Mouse (Mus musculus) brown adipose tissue, adult 24 weeks (tissue): ENCODE measurements at regions not wholly inside any gene's neighbourhood (a gene's known extent, or its start where the extent isn't known, plus 50 kb on each side); places are given as distances from the start of the nearest gene placed in this dataset.

Experiments used
- H3K27ac ChIP-seq: fragments of 200-500 bp; replicated peaks from 2 replicates; pipeline ENCODE4 v1.5.1; 2012; ENCODE audit warnings: low read depth, mild to moderate bottlenecking, low read length
- H3K4me1 ChIP-seq: fragments of 200-500 bp; 2 replicates; pipeline ENCODE4 v1.6.1; 2012; ENCODE audit warnings: low read length, mixed read lengths; ENCODE audit not compliant: control insufficient read depth, insufficient read depth, insufficient read length
- H3K4me3 ChIP-seq: fragments of 200-500 bp; 2 replicates; pipeline ENCODE4 v1.5.1; 2012; ENCODE audit warnings: low read depth, mild to moderate bottlenecking, low read length, moderate library complexity; ENCODE audit not compliant: insufficient read depth

DNA sequence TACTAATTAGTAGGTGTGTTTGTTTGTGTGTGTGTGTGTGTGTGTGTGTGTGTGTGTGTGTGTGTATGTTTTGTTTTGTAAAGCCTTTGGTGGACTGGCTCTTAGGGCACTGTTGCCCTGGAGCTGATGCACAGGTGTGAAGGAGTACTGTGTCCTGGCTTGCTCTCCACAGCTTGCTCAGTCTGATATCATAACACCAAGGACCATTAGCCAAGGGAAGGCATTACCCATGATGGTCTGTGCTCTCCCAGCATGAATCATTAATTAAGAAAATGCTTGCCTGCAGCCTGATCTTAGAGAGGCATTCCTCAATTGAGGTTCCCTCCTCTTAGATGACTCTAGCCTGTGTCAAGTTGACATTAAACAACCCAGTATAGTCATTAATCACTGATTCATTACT is 54.7 kb downstream of the Spry2 start:
- no peaks in the 10 kb centered on the region for H3K4me1 ChIP-seq
- no peak overlapping the region for H3K4me3 ChIP-seq
- no peak overlapping the region for H3K27ac ChIP-seq

DNA sequence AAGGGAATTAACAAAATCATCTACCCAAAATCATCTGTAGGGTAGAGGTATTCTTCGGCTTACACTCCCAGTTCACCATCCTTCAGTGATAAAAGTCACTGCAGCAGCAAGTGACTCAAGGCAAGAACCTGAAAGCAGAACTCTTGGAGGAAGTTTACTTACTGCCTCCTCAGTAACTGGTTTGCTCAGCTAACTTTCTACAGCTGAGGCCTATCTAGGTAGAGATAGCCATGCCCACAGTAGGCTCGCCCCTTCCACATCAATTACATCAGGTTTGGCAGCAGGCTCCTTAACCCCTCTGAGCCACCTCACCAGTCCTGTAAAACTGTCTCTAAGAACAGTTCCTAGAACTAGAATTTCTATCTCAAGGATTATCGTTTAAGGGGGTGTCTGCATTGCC is 59.1 kb downstream of the Spry2 start:
- no peaks in the 10 kb centered on the region for H3K4me1 ChIP-seq
- no peak overlapping the region for H3K27ac ChIP-seq
- no peak overlapping the region for H3K4me3 ChIP-seq

DNA sequence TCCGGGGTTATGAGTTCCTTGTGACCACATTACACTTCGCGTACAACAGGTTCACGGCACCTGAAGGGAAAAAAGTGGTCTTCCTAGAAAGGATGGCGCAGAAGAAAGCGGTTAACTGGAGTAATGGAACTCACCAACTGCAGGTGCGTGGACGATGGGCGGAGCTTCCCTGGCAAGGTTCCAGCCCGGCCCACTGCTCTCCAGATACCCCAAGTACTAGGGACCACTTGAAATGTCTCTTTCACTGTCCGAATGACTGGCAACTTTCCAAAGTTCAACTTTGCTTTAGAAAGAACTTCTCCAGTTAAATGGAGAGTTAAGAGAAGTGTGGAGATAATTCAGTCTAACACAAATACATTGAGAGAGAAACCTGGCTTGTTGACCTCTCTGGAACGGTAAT is 65.9 kb downstream of the Spry2 start:
- Histone ChIP-seq H3K4me3 (no peak overlapping the region), H3K4me1 (no peaks in the 10 kb centered on the region), H3K27ac (no peak overlapping the region)

DNA sequence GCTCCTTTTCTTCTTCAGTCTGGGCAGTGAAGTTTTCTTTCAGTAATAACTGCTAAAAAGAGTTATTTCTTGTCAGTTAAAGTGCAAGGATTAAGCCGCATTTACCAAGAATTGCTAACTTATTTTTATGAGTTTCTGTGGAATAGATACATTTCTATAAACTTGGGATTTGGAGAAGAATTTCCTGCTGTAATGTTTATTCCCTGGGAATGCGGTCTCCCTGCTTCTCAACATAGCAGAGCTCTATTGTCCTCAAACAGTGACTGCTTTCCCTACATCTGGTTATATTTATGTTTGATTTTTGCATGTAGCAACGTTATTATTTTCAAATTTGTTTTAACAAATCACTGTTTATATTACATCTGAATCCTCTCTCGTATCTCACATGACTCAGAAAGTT is 66.3 kb downstream of the Spry2 start:
- Histone ChIP-seq H3K4me1 (no peaks in the 10 kb centered on the region), H3K27ac (no peak overlapping the region), H3K4me3 (no peak overlapping the region)

DNA sequence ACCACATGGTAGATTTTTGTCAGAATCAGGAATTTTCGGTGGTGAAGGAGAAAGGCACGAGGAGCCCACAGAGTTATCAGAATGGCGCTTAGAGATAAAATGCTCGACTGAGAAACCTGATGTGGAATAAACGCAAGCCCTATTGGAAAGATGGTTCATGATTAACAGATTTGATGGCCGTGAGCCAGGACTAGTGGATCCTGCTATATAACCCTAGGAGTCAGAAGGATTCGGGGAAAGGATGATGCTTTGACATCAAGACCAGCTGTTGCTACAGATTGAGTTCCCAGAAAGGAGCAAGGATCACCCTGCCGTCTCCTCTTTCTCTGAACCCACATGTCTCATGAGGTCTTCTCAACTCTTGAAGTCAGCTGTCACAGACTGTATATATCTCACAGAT is 73.5 kb downstream of the Spry2 start:
- Histone ChIP-seq H3K27ac (no peak overlapping the region), H3K4me3 (no peak overlapping the region), H3K4me1 (no peaks in the 10 kb centered on the region)

DNA sequence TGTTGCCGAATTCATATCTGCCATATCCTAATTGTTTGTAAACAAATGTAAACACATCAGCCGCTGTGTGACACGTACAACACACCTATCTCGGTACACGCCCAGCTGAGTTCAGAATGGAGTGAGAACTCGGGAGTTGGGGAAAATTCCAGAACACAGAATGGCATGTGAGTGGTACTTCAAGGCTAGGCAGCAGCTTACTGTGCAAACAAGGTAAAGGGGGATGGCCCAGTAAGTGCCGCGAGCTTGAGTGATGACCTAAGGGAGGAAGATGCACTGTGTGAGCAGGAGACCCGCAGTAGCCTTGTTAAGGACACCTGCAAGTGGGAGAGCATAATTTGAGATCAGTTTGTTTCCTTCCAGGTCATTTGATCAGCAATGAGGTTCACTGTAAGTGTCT is 74.0 kb downstream of the Spry2 start:
- H3K4me3 ChIP-seq = no peak overlapping the region
- H3K4me1 ChIP-seq = no peaks in the 10 kb centered on the region
- no peak overlapping the region for H3K27ac ChIP-seq

DNA sequence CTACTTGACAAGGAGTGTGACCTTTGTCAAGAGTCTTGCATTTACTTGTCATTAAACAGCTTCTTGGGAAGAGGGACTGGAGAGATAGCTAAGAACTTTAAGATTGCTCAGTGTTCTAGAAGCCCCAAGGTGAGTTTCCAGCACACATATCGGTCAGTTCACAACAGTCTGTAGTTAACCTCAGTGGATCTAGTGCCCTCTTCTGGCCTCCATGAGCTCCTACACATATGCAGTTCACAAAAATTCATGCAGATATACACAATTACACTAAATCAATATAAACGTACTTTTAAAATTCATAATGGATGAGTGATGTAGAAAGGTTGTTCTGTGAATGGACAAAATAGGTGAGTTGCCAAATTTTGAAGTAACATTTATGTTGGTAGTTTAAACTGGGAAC is 77.1 kb downstream of the Spry2 start:
- Histone ChIP-seq H3K27ac (no peak overlapping the region), H3K4me1 (no peaks in the 10 kb centered on the region), H3K4me3 (no peak overlapping the region)

DNA sequence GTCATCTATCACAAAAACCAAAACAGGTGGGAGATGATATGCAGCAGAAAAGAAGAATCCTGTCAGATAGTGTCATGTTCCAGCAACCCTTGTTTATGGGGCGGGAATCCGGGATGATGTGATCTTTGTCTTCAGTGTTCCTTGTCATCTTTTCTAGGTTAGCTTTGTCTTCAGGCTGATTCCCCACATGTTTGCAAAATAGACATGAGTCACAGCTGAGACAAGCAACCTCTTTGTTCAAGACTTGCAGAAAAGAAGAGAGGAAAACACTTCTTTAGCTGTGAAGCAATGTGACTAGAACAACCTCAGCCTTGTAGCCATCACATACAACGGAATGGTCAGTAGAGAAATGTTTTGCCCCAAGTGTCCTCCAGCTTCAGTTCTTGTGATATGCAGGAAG is 77.8 kb downstream of the Spry2 start:
- Histone ChIP-seq H3K27ac (no peak overlapping the region), H3K4me3 (no peak overlapping the region)

DNA sequence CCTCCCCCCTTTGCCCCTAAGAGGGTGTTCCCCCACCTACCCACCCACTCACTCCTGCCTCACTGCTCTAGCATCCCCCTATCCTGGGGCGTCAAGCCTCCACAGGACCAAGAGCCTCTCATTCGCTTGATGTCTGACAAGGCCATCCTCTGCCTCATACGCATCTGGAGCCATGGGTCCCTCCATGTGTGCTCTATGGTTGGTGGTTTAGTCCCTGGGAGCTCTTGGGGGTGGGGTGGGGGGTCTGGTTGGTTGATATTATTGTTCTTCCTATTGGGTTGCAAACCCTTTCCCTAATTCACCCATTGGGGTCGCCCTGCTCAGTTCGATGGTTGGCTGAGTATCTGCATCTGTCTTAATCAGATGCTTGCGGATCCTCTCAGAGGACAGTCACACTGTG is 79.1 kb downstream of the Spry2 start:
- no peaks in the 10 kb centered on the region for H3K4me1 ChIP-seq

More for the DNA sequence above, 77.8 kb downstream of the Spry2 start:
- no peaks in the 10 kb centered on the region for H3K4me1 ChIP-seq

DNA sequence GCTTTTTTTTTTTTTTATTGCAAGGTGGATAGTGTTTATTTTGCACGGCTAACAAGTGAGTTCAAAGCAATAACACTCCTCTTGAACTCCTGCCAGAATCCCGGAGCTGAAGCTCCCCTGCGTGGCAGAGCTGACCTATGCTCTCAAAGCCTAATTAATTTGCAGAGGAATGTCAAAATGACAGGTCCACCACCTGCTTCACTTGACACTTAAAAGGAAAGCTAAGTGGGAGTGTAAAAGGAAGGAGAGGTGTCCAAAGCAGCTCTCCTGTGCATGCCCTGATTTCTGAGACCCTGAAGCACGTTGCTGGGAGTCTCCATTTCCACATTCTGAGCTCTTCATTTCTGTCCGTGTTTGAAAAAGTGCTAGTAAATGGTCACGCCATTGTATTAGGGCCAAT is 80.8 kb downstream of the Spry2 start:
- no peaks in the 10 kb centered on the region for H3K4me1 ChIP-seq
- H3K27ac ChIP-seq = no peak overlapping the region
- H3K4me3 ChIP-seq = peak overlapping the region; percentile 48

More for the DNA sequence above, 79.1 kb downstream of the Spry2 start:
- no peak overlapping the region for H3K27ac ChIP-seq
- no peak overlapping the region for H3K4me3 ChIP-seq

DNA sequence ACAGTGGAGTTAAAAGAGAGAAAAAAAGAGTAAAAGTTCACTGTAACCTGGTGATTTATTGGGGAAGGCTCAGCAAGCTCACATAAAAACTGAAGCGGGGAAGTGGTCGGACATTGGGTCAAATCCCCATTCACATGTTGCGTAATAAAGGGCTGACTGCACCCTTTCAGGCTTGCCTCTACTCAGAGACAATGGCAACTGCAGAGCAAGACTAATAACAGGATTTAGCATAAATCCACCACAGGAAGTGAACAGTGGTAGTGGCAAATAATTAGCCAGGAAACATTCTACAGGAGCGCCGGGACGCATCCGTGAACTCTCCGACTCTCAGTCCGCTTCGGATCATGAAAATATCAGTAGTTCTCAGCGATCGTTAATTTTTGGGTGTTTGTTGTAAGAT is 81.3 kb downstream of the Spry2 start:
- Histone ChIP-seq H3K4me1 (no peaks in the 10 kb centered on the region), H3K27ac (no peak overlapping the region), H3K4me3 (peak overlapping the region; percentile 48)

DNA sequence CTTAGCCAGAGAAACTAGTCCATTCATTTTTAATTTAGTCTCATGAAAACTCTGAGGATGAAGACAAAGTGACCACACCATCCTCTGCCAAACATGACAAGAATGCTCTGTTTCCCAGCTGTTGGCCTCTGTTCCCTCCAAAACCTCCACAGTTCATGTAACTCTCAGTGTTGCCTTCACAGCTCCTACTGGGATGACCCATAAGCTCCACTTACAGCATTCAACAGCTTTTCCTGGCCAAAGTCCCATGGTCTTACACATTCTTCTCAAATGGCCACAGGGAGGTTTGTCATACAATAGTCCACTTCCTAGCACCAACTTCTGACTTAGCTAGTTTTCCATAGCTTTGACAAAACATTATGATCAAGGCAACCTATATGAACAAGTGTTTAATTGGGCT is 83.0 kb downstream of the Spry2 start:
- H3K4me1 ChIP-seq = no peaks in the 10 kb centered on the region
- no peak overlapping the region for H3K27ac ChIP-seq
- H3K4me3 ChIP-seq = no peak overlapping the region

DNA sequence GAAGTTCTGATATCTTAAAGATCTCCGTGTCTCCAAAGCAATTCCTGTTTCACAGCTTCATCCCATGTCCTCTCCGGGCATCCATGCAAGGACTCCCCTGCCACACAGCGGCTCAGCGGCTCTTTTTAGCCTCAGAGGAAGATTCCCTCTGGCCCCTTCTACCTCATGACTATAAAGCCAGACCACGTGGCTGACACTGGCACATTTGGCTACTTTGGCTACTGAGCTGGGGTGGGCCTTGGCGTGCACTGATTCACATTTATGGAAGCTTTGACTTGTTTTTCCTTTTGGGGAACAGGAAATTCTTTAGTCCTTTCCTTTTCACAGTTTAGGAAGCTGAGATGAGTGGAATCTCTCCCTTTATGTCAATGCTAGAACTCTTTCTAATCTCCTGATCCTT is 83.5 kb downstream of the Spry2 start:
- no peak overlapping the region for H3K27ac ChIP-seq
- no peaks in the 10 kb centered on the region for H3K4me1 ChIP-seq
- H3K4me3 ChIP-seq = no peak overlapping the region

DNA sequence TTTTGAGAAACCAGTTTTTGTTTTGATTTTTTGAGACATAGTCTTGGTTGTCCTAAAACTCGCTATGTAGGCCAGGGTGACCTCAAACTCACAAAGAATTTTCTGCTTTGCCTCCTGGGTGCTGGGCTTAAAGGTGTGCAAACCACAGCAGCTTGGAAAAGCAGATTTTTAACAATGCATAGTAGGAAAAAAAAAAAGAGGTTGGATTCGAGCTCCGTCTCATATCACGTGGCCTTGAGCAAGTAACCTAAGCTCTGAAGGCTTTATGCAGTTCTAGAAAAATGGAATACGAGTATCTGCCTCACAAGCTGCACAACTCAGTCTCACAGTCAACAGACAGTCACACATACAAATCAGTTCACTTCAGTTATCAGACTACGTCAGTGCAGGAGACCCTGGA is 90.9 kb downstream of the Spry2 start:
- Histone ChIP-seq H3K4me3 (no peak overlapping the region), H3K4me1 (no peaks in the 10 kb centered on the region), H3K27ac (no peak overlapping the region)

DNA sequence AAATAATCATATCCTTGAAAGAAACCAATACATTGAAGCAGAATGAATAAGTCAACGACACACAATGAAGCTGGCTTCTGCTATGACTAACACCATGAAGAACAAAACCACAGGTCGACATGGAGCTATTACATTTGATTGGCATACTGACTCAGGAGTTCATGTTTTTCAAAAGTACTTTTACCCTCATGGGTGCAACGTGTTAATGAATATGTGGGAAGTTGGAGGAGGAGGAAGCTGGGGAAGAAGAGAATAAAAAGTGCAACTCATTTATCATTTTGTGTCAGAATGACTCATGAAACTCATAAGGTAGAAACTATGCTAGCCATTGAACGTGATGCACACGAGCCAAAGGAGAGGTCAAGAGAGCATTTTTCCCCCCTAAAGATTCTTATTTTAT is 91.3 kb downstream of the Spry2 start:
- Histone ChIP-seq H3K4me3 (no peak overlapping the region), H3K27ac (no peak overlapping the region), H3K4me1 (no peaks in the 10 kb centered on the region)

DNA sequence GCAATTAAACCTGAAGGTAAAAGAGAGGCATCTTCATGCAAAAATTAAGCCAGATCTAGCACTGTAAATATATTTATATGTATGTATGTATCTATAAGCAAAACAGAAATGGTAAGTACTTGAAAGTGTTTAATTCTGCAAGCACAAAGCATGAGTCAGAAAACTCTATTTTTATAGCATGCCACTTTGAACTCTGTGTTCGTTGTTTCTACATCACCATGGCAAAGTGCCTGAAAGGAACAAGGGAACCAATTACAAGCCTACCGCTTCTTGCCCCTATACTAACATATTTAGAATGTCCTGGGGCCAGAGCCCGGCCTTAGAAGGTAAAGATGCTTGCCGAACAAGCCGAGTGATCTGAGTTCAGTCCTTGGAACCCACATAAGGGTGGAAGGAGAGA is 91.9 kb downstream of the Spry2 start:
- Histone ChIP-seq H3K4me1 (no peaks in the 10 kb centered on the region), H3K4me3 (no peak overlapping the region), H3K27ac (no peak overlapping the region)

DNA sequence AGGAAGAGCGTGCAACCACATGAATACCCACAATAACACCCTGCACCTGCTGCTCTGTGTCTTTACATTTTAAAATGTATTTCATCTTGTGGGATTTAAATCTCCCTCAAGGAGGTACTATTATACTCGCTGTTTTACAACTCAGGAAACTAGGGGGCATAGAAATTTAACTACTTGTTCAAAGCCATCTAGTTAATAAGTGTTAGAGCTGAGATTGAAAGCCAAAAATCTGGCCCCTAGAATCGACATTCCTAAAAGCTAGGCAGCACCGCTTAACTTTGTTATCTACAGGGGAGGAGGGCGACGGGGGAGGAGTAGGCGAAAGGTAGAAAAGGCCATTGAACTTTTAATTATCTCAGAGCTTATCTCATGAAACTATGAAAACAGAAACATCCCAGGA is 93.3 kb downstream of the Spry2 start:
- no peak overlapping the region for H3K4me3 ChIP-seq
- H3K4me1 ChIP-seq = no peaks in the 10 kb centered on the region
- no peak overlapping the region for H3K27ac ChIP-seq
